ENCODE assay signal across 24 mouse cellular contexts in genomic region chrX:162848682-162849081, GRCm38 (mm10). TPM values are rescaled to one million over a fixed set of nuclear protein-coding genes. Genes with fewer than 3 reads are reported as not detected.
DNase-seq lines count a peak whose midpoint lies in the region; ATAC-seq and TF ChIP-seq lines count a peak whose summit lies in the region.
"Had no signal": no experiment of that assay in that cellular context is flagged by ENCODE, and none has a peak within 500 bp of the region (broad histone marks: within the 10 kb centered on the region; RNA-seq: fewer than 3 reads in every experiment).

No protein-coding gene starts in this region.

- H3K9ac ChIP-seq in ES-Bruce4 (ENCODE audit: low read depth, poor library complexity, severe bottlenecking) = no peak overlapping the region
- no peak overlapping the region for H3K9ac ChIP-seq in MEL (ENCODE audit: control insufficient read depth, low read depth, low read length, poor library complexity, severe bottlenecking)
- no peak overlapping the region for H3K9ac ChIP-seq in intestine, postnatal 0 days (ENCODE audit: low read depth, low read length)
- H3K9ac ChIP-seq: embryonic facial prominence, embryonic 13.5 days; forebrain, embryonic 12.5 days; forebrain, embryonic 15.5 days; hindbrain, embryonic 12.5 days; hindbrain, embryonic 15.5 days had no signal

- TF ChIP-seq CTCF in ES-Bruce4 (IDR thresholded peaks at IDR 0.05; ENCODE audit: low read depth, low read length) (no peak), MEL (IDR thresholded peaks at IDR 0.05 in 2 of 3, conservative IDR thresholded peaks at IDR 0.05 in 1 of 3; ENCODE audit: control insufficient read depth in 1 of 3, insufficient read depth in 1 of 3, low read depth in 2 of 3, low read length in 3 of 3, poor library complexity in 1 of 3, severe bottlenecking in 1 of 3) (no peak)
- TF ChIP-seq CTCF in intestine, postnatal 0 days (IDR thresholded peaks at IDR 0.05; ENCODE audit: low read depth) = no peak

- H3K9me3 ChIP-seq in ES-Bruce4 (replicated peaks; ENCODE audit: control insufficient read depth, insufficient read depth, low read length, poor library complexity, severe bottlenecking) (no peaks in the 10 kb centered on the region), MEL (replicated peaks; ENCODE audit: insufficient read depth, low read length) (no peaks in the 10 kb centered on the region)
- H3K9me3 ChIP-seq in intestine, postnatal 0 days (ENCODE audit: control insufficient read depth) = no peaks in the 10 kb centered on the region
- H3K9me3 ChIP-seq: embryonic facial prominence, embryonic 10.5 days; embryonic facial prominence, embryonic 13.5 days; forebrain, embryonic 12.5 days; forebrain, embryonic 15.5 days; hindbrain, embryonic 12.5 days; hindbrain, embryonic 15.5 days had no signal

- H3K4me1 ChIP-seq in ES-Bruce4 (ENCODE audit: control insufficient read depth, insufficient read depth, low read length) (peaks cover 1% of the 10 kb centered on the region), MEL (ENCODE audit: control insufficient read depth in 1 of 2, insufficient read depth in 2 of 2, low read length in 2 of 2) (no peaks in the 10 kb centered on the region; a peak in 1 of 4 replicates)
- no peaks in the 10 kb centered on the region for H3K4me1 ChIP-seq in intestine, postnatal 0 days (replicated peaks; ENCODE audit: control insufficient read depth, insufficient read depth, low read length)
- H3K4me1 ChIP-seq: embryonic facial prominence, embryonic 10.5 days; embryonic facial prominence, embryonic 13.5 days; forebrain, embryonic 12.5 days; forebrain, embryonic 15.5 days; hindbrain, embryonic 12.5 days; hindbrain, embryonic 15.5 days had no signal

- peak; percentile 46; the same call in 1 of the 2 replicates for ATAC-seq in granulocyte monocyte progenitor cell, adult 5-6 weeks (replicated peaks; ENCODE audit: poor library complexity, severe bottlenecking)
- ATAC-seq in intestine, postnatal 0 days = no peak
- ATAC-seq: activated CD4-positive, CD25-positive, alpha-beta regulatory T cell, adult 4 months; CD4-positive, CD25-positive, alpha-beta regulatory T cell, adult 4 months; forebrain, embryonic 15.5 days had no signal

- no peaks in the 10 kb centered on the region for H3K79me2 ChIP-seq in MEL (ENCODE audit: control insufficient read depth, insufficient read depth, low read length, poor library complexity)

- no peaks in the 10 kb centered on the region for H3K36me3 ChIP-seq in ES-Bruce4 (ENCODE audit: control insufficient read depth, insufficient read depth, low read length, poor library complexity, severe bottlenecking)
- H3K36me3 ChIP-seq in MEL (ENCODE audit: control insufficient read depth in 1 of 2, insufficient read depth in 2 of 2, low read length in 2 of 2) = no peaks in the 10 kb centered on the region; a peak in 1 of 4 replicates
- no peaks in the 10 kb centered on the region for H3K36me3 ChIP-seq in intestine, postnatal 0 days (ENCODE audit: control insufficient read depth, insufficient read depth)
- H3K36me3 ChIP-seq: embryonic facial prominence, embryonic 10.5 days; embryonic facial prominence, embryonic 13.5 days; forebrain, embryonic 12.5 days; forebrain, embryonic 15.5 days; hindbrain, embryonic 12.5 days; hindbrain, embryonic 15.5 days had no signal

- TF ChIP-seq EP300 in ES-Bruce4 (IDR thresholded peaks at IDR 0.05; ENCODE audit: insufficient read depth, low read depth, low read length) (no peak), MEL (IDR thresholded peaks at IDR 0.05; ENCODE audit: low read depth in 1 of 2, low read length in 2 of 2) (no peak)

- H3K27ac ChIP-seq in ES-Bruce4 (ENCODE audit: insufficient read depth, low read length) (peak overlapping the region; percentile 19; the same call in 1 of the 2 replicates), MEL (ENCODE audit: control insufficient read depth, low read depth, low read length) (no peak overlapping the region)
- H3K27ac ChIP-seq in intestine, postnatal 0 days (ENCODE audit: low read depth, low read length) = no peak overlapping the region
- H3K27ac ChIP-seq: embryonic facial prominence, embryonic 10.5 days; embryonic facial prominence, embryonic 13.5 days; forebrain, embryonic 12.5 days; forebrain, embryonic 15.5 days; hindbrain, embryonic 12.5 days; hindbrain, embryonic 15.5 days had no signal

- H3K4me3 ChIP-seq in ES-Bruce4 (ENCODE audit: low read depth, low read length) (no peak overlapping the region), MEL (ENCODE audit: control insufficient read depth in 1 of 2, insufficient read depth in 1 of 2, low read depth in 2 of 2, low read length in 2 of 2) (no peak overlapping the region)
- no peak overlapping the region for H3K4me3 ChIP-seq in intestine, postnatal 0 days (ENCODE audit: low read depth, low read length)
- H3K4me3 ChIP-seq: embryonic facial prominence, embryonic 10.5 days; embryonic facial prominence, embryonic 13.5 days; erythroblast, embryonic 14.5 days; forebrain, embryonic 12.5 days; forebrain, embryonic 15.5 days; hindbrain, embryonic 12.5 days; hindbrain, embryonic 15.5 days had no signal

- TF ChIP-seq POLR2A in ES-Bruce4 (IDR thresholded peaks at IDR 0.05; ENCODE audit: insufficient read depth, low read length) (no peak), MEL (IDR thresholded peaks at IDR 0.05; ENCODE audit: control insufficient read depth in 1 of 2, insufficient read depth in 1 of 2, low read depth in 1 of 2, low read length in 2 of 2, poor library complexity in 1 of 2) (no peak)

- 90% methylated on average over 1 of the region's 1 CpGs for WGBS in intestine, postnatal 0 days

- no peak for TF ChIP-seq RAD21 in MEL (IDR thresholded peaks at IDR 0.05; ENCODE audit: low read depth, low read length)

- no peaks in the 10 kb centered on the region for H3K27me3 ChIP-seq in ES-Bruce4 (ENCODE audit: control insufficient read depth, insufficient read depth, low read length, poor library complexity, severe bottlenecking)
- H3K27me3 ChIP-seq in MEL (ENCODE audit: control insufficient read depth in 1 of 2, insufficient read depth in 2 of 2, low read length in 2 of 2) = no peaks in the 10 kb centered on the region
- no peaks in the 10 kb centered on the region for H3K27me3 ChIP-seq in intestine, postnatal 0 days (replicated peaks; ENCODE audit: control insufficient read depth, insufficient read depth, low read length)
- H3K27me3 ChIP-seq: embryonic facial prominence, embryonic 13.5 days; forebrain, embryonic 12.5 days; forebrain, embryonic 15.5 days; hindbrain, embryonic 12.5 days; hindbrain, embryonic 15.5 days had no signal

- peak; percentile 51 for DNase-seq in MEL (ENCODE audit: low read depth, low spot score)
- DNase-seq in yolk sac, embryonic 10.5 days (ENCODE audit: low spot score) = no peak
- no peak for DNase-seq in gastrocnemius, postnatal 36 days
- DNase-seq: adrenal gland, adult 8-10 months; adrenal gland, postnatal 25 days; cerebellum, adult 18-20 months; cerebellum, adult 9-11 months; cerebellum, postnatal 25 days; embryo, embryonic 11 days; gastrocnemius, postnatal 25 days; kidney, adult 11 months had no signal

- H3K4me2 ChIP-seq in intestine, postnatal 0 days (replicated peaks; ENCODE audit: low read depth) = no peak overlapping the region
- H3K4me2 ChIP-seq: embryonic facial prominence, embryonic 13.5 days; forebrain, embryonic 12.5 days; forebrain, embryonic 15.5 days; heart, embryonic 11.5 days; hindbrain, embryonic 12.5 days; hindbrain, embryonic 15.5 days had no signal

- intact Hi-C loops in gastrocnemius, postnatal 36 days (cut with DNase I) = no loop called here

TF ChIP-seq in MEL, 35 proteins besides CTCF, POLR2A, EP300 and RAD21:
- no peak for TF ChIP-seq JUND (IDR thresholded peaks at IDR 0.05; ENCODE audit: low read depth, low read length)
TF ChIP-seq in MEL: peak in this region for 0.

RNA-seq across cellular contexts. Expression of gene Txlng, which starts 19.4 kb away (rescaled TPM):
- polyA plus RNA-seq in ES-Bruce4 (2011; ENCODE audit: insufficient read depth, insufficient read length, low read depth, missing spikeins) = 66.3 and 67.1 TPM in 2 replicates
- total RNA-seq in MEL (2012; rRNA removed) = 22.4 and 24.3 TPM in 2 replicates
- 100 to 1,000 TPM in 1 of 2 experiments, 10 to 100 TPM in 1; 28.8 to 115 TPM for polyA plus RNA-seq in MEL (2012; ENCODE audit: insufficient read depth in 1 of 2, insufficient read length in 2 of 2, low read depth in 1 of 2, low replicate concordance in 2 of 2, missing spikeins in 1 of 2)
- total RNA-seq in granulocyte monocyte progenitor cell, adult 5-6 weeks (2014; fragmentation: Nextera tagmentation) = 21.9 and 26.4 TPM in 2 replicates
- 39.6 and 41.4 TPM in 2 replicates for total RNA-seq in granulocyte monocyte progenitor cell, adult 5-6 weeks (2017)
- 5.7 and 6.7 TPM in 2 replicates for polyA plus RNA-seq in intestine, postnatal 0 days (2015; fragmentation: Nextera tagmentation; extraction: Ambion mirVana)
- 1 to 10 TPM; 6.4 to 9.4 TPM for total RNA-seq in gastrocnemius, postnatal 36 days (2021)

RNA-seq across cellular contexts. Expression of gene Syap1, which starts 39.6 kb away (rescaled TPM):
- polyA plus RNA-seq in ES-Bruce4 (2011; ENCODE audit: insufficient read depth, insufficient read length, low read depth, missing spikeins) = 25.2 and 26.2 TPM in 2 replicates
- total RNA-seq in MEL (2012; rRNA removed) = 14.8 and 15.6 TPM in 2 replicates
- 10 to 100 TPM in 1 of 2 experiments, not detected in 1; 19.1 TPM for polyA plus RNA-seq in MEL (2012; ENCODE audit: insufficient read depth in 1 of 2, insufficient read length in 2 of 2, low read depth in 1 of 2, low replicate concordance in 2 of 2, missing spikeins in 1 of 2)
- total RNA-seq in granulocyte monocyte progenitor cell, adult 5-6 weeks (2014; fragmentation: Nextera tagmentation) = 11.4 and 16.9 TPM in 2 replicates
- 33.9 and 36.4 TPM in 2 replicates for total RNA-seq in granulocyte monocyte progenitor cell, adult 5-6 weeks (2017)
- 46.7 and 47.5 TPM in 2 replicates for polyA plus RNA-seq in intestine, postnatal 0 days (2015; fragmentation: Nextera tagmentation; extraction: Ambion mirVana)
- total RNA-seq in gastrocnemius, postnatal 36 days (2021) = 10 to 100 TPM; 20.3 to 24.2 TPM

RNA-seq across cellular contexts. Expression of gene Ctps2, which starts 52.4 kb away (rescaled TPM):
- 47.9 and 50.8 TPM in 2 replicates for polyA plus RNA-seq in ES-Bruce4 (2011; ENCODE audit: insufficient read depth, insufficient read length, low read depth, missing spikeins)
- total RNA-seq in MEL (2012; rRNA removed) = 31.6 and 31.8 TPM in 2 replicates
- polyA plus RNA-seq in MEL (2012; ENCODE audit: insufficient read depth in 1 of 2, insufficient read length in 2 of 2, low read depth in 1 of 2, low replicate concordance in 2 of 2, missing spikeins in 1 of 2) = 10 to 100 TPM in 1 of 2 experiments, not detected in 1; 31.0 TPM
- 88.1 and 119 TPM in 2 replicates for total RNA-seq in granulocyte monocyte progenitor cell, adult 5-6 weeks (2014; fragmentation: Nextera tagmentation)
- total RNA-seq in granulocyte monocyte progenitor cell, adult 5-6 weeks (2017) = 91.0 and 91.3 TPM in 2 replicates
- 29.6 and 32.9 TPM in 2 replicates for polyA plus RNA-seq in intestine, postnatal 0 days (2015; fragmentation: Nextera tagmentation; extraction: Ambion mirVana)
- 1 to 10 TPM; 4.9 to 5.3 TPM for total RNA-seq in gastrocnemius, postnatal 36 days (2021)
- polyA plus RNA-seq: erythroblast, embryonic 14.5 days had no signal
